Mouse (Mus musculus) adrenal gland, postnatal 0 days (tissue): ENCODE data around the gene Slc17a2. TPM values are rescaled to one million over a fixed set of nuclear protein-coding genes. Genes with fewer than 3 reads are reported as not detected.

ENCODE experiments used
- polyA plus RNA-seq: library from polyadenylated mRNA; unstranded; fragments of >200 nt; fragmentation: Nextera tagmentation; extraction: Ambion mirVana; gene quantifications from 2 replicates; pipeline ENCODE4 v1.2.1, GENCODE M21; 2015

Gene Slc17a2
- polyA plus RNA-seq = 1.1 and 1.3 TPM in 2 replicates

DNA sequence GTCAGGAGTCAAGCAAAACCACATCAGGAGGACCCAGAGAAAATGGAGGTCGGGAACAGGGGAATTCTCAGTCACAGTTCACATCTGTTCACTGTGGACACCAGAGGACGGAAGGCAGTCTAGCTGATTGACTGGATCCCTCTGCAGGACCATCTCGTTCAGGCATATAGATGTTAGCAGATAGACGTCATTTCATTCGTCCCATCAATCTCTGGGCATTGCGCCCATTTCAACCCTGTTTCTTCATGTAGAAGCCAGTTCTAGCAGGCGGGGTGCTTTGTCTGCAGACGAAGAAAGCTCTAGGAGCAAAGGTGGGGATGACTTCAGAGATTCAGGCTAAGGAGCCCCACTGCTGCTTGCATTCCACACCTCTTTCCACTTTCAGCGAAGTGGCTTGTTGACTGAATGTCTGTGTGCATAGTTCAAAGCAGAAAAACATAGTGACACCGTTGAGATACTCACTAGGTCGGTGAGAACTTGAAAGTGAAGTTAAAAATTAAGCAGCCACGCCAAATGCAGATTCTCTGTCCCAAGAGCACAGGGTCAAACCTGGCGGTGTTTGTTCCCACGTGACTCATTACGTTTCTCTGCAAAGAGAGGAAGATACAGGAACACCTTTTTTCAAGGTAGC is at the start of gene Slc17a2:
Gene Slc17a2, plus strand, starts transcription at position 572 of the 631 bp plus-strand sequence.

DNA sequence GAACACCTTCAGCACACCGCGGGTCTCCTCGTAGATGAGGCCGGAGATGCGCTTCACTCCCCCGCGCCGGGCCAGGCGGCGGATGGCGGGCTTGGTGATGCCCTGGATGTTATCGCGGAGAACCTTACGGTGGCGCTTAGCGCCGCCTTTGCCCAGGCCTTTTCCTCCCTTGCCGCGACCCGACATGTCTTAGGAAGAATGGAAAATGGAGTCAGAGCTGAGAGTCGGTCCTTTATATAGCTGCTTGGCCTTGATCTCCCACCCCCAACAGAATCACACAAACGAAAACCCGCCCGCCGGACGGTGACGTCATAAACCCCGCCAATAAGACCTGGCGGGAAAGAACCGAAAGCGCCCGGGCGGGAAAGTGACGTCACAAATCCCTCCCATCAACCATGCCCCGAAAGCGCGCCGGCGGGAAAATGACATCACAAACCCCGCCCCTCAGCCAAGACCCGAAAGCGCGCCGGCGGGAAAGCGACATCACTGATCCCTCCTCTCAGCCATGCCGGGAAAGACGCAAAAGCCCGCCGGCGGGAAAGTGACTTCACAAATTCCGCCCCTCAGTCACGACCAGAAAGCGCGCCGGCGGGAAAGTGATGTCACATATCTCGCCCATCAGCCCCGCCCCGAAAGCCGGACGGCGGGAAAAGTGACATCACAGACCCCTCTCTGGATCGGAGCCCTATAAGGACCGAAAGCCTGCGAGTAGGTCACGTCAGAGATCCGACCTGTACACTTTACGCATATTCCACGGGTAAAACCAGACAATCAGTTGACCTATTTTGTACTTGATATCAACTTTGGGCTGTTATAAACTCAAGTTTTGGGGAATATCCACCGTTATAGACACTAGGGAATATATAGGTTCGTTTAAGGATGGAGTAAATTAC is 45.6 kb upstream of the Slc17a2 start, which contains the start of gene Hist1h4a:
Gene Hist1h4a, minus strand, starts transcription at position 259 of the 893 bp plus-strand sequence.

DNA sequence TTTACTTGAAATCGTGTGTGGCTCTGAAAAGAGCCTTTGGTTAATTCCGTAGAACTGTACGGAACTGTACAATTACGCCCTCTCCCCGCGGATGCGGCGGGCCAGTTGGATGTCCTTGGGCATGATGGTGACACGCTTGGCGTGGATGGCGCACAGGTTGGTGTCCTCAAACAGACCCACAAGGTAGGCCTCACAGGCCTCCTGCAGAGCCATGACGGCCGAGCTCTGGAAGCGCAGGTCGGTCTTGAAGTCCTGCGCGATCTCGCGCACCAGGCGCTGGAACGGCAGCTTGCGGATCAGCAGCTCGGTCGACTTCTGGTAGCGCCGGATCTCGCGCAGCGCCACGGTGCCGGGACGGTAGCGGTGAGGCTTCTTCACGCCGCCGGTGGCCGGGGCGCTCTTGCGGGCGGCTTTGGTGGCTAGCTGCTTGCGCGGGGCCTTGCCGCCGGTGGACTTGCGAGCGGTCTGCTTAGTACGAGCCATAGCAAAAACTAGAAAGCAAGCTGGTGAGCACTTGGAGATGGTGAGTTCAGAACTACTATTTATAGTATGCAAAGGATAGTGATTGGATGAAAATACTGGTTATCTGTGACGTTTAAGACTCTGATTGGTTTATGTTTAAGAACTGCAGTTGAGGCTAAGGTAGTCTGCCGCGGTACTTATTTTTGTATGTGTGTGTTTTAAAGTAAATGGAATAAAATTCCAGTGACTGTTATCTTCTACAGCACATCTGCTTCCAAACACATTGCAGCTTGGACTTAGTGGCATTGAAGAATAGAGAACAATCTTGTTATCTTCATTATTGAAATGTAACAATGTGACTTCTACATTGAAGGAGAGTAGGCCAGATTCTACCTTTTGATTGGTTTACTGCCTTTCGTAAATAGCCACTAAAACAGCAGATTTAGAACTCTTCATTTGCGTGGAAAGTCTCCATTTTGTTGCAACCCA is 44.6 kb upstream of the Slc17a2 start, which contains the start of gene Hist1h3a:
Gene Hist1h3a, minus strand, starts transcription at position 516 of the 951 bp plus-strand sequence.

DNA sequence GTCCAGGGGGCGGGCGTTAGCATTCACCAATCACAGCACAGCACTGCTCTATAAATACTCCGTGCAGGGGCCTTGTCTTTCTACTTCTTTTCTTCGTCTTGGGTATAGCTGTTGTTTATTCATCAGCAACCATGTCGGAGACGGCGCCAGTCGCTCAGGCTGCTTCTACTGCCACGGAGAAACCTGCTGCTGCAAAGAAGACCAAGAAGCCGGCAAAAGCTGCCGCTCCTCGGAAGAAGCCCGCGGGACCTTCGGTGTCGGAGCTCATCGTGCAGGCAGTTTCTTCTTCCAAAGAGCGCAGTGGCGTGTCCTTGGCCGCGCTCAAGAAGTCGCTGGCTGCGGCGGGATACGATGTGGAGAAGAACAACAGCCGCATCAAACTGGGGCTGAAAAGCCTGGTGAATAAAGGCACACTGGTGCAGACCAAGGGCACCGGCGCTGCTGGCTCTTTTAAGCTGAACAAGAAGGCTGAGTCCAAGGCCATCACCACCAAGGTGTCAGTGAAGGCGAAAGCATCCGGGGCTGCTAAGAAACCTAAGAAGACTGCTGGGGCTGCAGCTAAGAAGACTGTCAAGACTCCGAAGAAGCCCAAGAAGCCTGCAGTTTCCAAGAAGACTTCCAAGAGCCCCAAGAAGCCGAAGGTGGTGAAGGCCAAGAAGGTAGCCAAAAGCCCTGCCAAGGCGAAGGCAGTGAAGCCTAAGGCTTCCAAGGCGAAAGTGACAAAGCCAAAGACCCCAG is 43.0 kb upstream of the Slc17a2 start, which contains the start of gene Hist1h1a:
Gene Hist1h1a, plus strand, starts transcription at position 81 of the 738 bp plus-strand sequence.

DNA sequence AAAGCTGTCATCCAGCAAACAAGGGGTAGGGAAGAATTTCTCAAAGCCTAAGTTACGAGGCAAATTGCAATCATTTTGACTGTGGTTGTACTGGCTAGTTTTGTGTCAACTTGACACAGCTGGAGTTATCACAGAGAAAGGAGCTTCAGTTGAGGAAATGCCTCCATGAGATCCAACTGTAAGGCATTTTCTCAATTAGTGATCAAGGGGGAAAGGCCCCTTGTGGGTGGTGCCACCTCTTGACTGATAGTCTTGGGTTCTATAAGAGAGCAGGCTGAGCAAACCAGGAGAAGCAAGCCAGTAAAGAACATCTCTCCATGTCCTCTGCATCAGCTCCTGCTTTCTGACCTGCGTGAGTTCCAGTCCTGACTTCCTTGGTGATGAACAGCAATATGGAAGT is 37.2 kb upstream of the Slc17a2 start, which contains the start of gene Trim38:
Gene Trim38, plus strand, starts transcription at position 301 of the 400 bp plus-strand sequence.

DNA sequence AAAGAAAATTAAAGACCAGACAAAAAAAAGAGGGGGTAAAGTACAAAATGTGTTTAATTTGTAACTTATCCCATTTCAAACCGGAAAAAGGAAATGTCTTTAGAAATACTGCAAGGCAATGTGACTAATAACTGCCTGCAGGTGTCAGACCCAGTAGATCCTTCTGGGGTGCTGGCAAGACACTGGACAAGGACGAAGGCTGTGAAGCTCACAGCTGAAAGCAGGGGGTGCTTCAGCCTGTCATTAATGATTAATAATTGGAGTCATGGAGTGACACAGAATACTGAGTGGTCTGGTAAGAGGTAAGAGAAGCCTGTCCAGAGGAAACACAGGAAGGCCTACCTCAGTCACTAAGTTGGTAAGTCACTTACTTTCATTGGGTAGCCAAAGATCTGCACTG is 32.5 kb downstream of the Slc17a2 start, which contains the start of gene Slc17a3:
Gene Slc17a3, plus strand, starts transcription at position 127 of the 400 bp plus-strand sequence.

DNA sequence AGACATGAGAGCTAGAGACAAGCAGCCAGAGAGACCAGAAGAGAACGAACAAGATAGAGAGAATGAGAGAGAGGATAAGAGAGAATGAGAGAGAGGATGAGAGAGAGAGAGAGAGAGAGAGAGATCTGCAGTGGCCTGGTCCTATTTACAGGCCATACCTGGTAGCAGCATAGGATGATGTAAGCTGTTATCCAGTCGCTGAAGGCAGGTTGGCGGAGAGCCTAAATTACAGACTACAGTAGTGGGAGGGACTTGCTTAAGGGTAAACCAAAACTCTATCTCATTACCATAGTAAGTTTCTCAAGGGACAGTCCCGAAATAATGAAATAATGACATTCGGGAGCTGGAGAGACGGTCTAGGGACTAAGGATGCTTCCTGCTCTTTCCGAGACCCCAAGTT is 60.6 kb downstream of the Slc17a2 start, which contains the start of gene Slc17a1:
Gene Slc17a1, plus strand, starts transcription at position 346 of the 400 bp plus-strand sequence.

Other genes starting within 250 kb of the Slc17a2 start
- 3.7 and 4.0 TPM in 2 replicates for gene Hist1h3e, start 244.6 kb upstream of the Slc17a2 start, polyA plus RNA-seq
- 38.1 and 43.6 TPM in 2 replicates for gene Hist1h2ae, start 235.8 kb upstream of the Slc17a2 start, polyA plus RNA-seq
- 2.6 and 5.2 TPM in 2 replicates for gene Hist1h2bg, start 235.6 kb upstream of the Slc17a2 start, polyA plus RNA-seq
- 0.86 and 1.0 TPM in 2 replicates for gene Hist1h2bf, start 232.8 kb upstream of the Slc17a2 start, polyA plus RNA-seq
- gene Hist1h2ad, start 232.6 kb upstream of the Slc17a2 start, polyA plus RNA-seq = 0.74 and 1.1 TPM in 2 replicates
- gene Hist1h3d, start 231.2 kb upstream of the Slc17a2 start, polyA plus RNA-seq = 1.9 and 2.4 TPM in 2 replicates
- 48.4 and 56.4 TPM in 2 replicates for gene Hist1h4d, start 225.4 kb upstream of the Slc17a2 start, polyA plus RNA-seq
- gene Hist1h2be, start 185.9 kb upstream of the Slc17a2 start, polyA plus RNA-seq = 1.3 and 1.7 TPM in 2 replicates
- 13.4 and 14.3 TPM in 2 replicates for gene Hist1h1e, start 184.4 kb upstream of the Slc17a2 start, polyA plus RNA-seq
- gene Hist1h2ac, start 123.0 kb upstream of the Slc17a2 start, polyA plus RNA-seq = 0.62 and 1.6 TPM in 2 replicates
- gene Hist1h2bc, start 122.8 kb upstream of the Slc17a2 start, polyA plus RNA-seq = 173 and 221 TPM in 2 replicates
- not detected in 2 replicates for gene Hist1h1t, start 111.2 kb upstream of the Slc17a2 start, polyA plus RNA-seq
- gene Hist1h4c, start 108.5 kb upstream of the Slc17a2 start, polyA plus RNA-seq = 3.9 and 5.8 TPM in 2 replicates
- 27.9 and 33.6 TPM in 2 replicates for gene Hfe, start 96.1 kb upstream of the Slc17a2 start, polyA plus RNA-seq
- gene Hist1h1c, start 68.2 kb upstream of the Slc17a2 start, polyA plus RNA-seq = 137 and 180 TPM in 2 replicates
- 1.2 and 1.4 TPM in 2 replicates for gene Hist1h3c, start 61.4 kb upstream of the Slc17a2 start, polyA plus RNA-seq
- 0.84 and 0.95 TPM in 2 replicates for gene Hist1h2bb, start 60.3 kb upstream of the Slc17a2 start, polyA plus RNA-seq
- 18.1 and 21.8 TPM in 2 replicates for gene Hist1h2ab, start 55.9 kb upstream of the Slc17a2 start, polyA plus RNA-seq
- 2.5 and 3.1 TPM in 2 replicates for gene Hist1h3b, start 54.7 kb upstream of the Slc17a2 start, polyA plus RNA-seq
- gene Hist1h4b, start 50.0 kb upstream of the Slc17a2 start, polyA plus RNA-seq = 0.50 and 1.1 TPM in 2 replicates
- 0.52 TPM in 1 of 2 replicates, not detected in the other for gene Hist1h4a, start 45.8 kb upstream of the Slc17a2 start, polyA plus RNA-seq
- gene Hist1h3a, start 44.6 kb upstream of the Slc17a2 start, polyA plus RNA-seq = 1.1 and 1.8 TPM in 2 replicates
- gene Hist1h1a, start 43.3 kb upstream of the Slc17a2 start, polyA plus RNA-seq = 1.2 and 1.8 TPM in 2 replicates
- 0.12 TPM in 1 of 2 replicates, not detected in the other for gene Trim38, start 37.1 kb upstream of the Slc17a2 start, polyA plus RNA-seq
- gene Slc17a3, start 32.4 kb downstream of the Slc17a2 start, polyA plus RNA-seq = 0.33 and 0.57 TPM in 2 replicates
- gene Slc17a1, start 60.8 kb downstream of the Slc17a2 start, polyA plus RNA-seq = 0.49 TPM in 1 of 2 replicates, not detected in the other
- gene Slc17a4, start 108.0 kb downstream of the Slc17a2 start, polyA plus RNA-seq = 0.63 and 1.5 TPM in 2 replicates
- not detected in 2 replicates for gene Hist1h2ba, start 127.2 kb downstream of the Slc17a2 start, polyA plus RNA-seq
- gene Hist1h2aa, start 127.5 kb downstream of the Slc17a2 start, polyA plus RNA-seq = not detected in 2 replicates
- 1.8 and 1.9 TPM in 2 replicates for gene Scgn, start 184.2 kb downstream of the Slc17a2 start, polyA plus RNA-seq